In genomic region chr5:47981951-47982350, GRCm38 (mm10) we compare ENCODE assay signal across 9 mouse cellular contexts. TPM values are rescaled to one million over a fixed set of nuclear protein-coding genes. Genes with fewer than 3 reads are reported as not detected.
DNase-seq lines count a peak whose midpoint lies in the region; ATAC-seq and TF ChIP-seq lines count a peak whose summit lies in the region.
"Had no signal": no experiment of that assay in that cellular context is flagged by ENCODE, and none has a peak within 500 bp of the region (broad histone marks: within the 10 kb centered on the region; RNA-seq: fewer than 3 reads in every experiment).

No protein-coding gene starts in this region.

- WGBS in forebrain, embryonic 10.5 days: 54% methylated on average over 8 of the region's 8 CpGs
- 57% methylated on average over 8 of the region's 8 CpGs for WGBS in forebrain, embryonic 16.5 days
- WGBS in lung, postnatal 0 days: 63% methylated on average over 8 of the region's 8 CpGs
- WGBS in limb, embryonic 12.5 days: 49% methylated on average over 8 of the region's 8 CpGs
- 60% methylated on average over 8 of the region's 8 CpGs for WGBS in neural tube, embryonic 14.5 days

- peak overlapping the region; percentile 91; the same call in 1 of the 2 replicates for H3K27ac ChIP-seq in forebrain, embryonic 10.5 days
- no peak overlapping the region for H3K27ac ChIP-seq in forebrain, embryonic 16.5 days (ENCODE audit: low read length)
- H3K27ac ChIP-seq in lung, postnatal 0 days (ENCODE audit: low read length): no peak overlapping the region
- no peak overlapping the region for H3K27ac ChIP-seq in limb, embryonic 12.5 days
- no peak overlapping the region for H3K27ac ChIP-seq in neural tube, embryonic 14.5 days (ENCODE audit: low read depth, low read length)

- no peaks in the 10 kb centered on the region for H3K9me3 ChIP-seq in forebrain, embryonic 10.5 days
- H3K9me3 ChIP-seq in forebrain, embryonic 16.5 days (ENCODE audit: control insufficient read depth, low read length): no peaks in the 10 kb centered on the region
- H3K9me3 ChIP-seq in lung, postnatal 0 days (ENCODE audit: low read length): no peaks in the 10 kb centered on the region
- no peaks in the 10 kb centered on the region for H3K9me3 ChIP-seq in limb, embryonic 12.5 days
- H3K9me3 ChIP-seq in neural tube, embryonic 14.5 days (ENCODE audit: control insufficient read depth, low read length): no peaks in the 10 kb centered on the region

- H3K9ac ChIP-seq in forebrain, embryonic 16.5 days (replicated peaks; ENCODE audit: low read depth, low read length): no peak overlapping the region
- no peak overlapping the region for H3K9ac ChIP-seq in lung, postnatal 0 days (replicated peaks; ENCODE audit: low read depth)
- no peak overlapping the region for H3K9ac ChIP-seq in limb, embryonic 12.5 days (replicated peaks)
- H3K9ac ChIP-seq in neural tube, embryonic 14.5 days (replicated peaks; ENCODE audit: low read depth, low read length): no peak overlapping the region

- peaks cover 46% of the 10 kb centered on the region for H3K4me1 ChIP-seq in forebrain, embryonic 10.5 days
- peaks cover 32% of the 10 kb centered on the region for H3K4me1 ChIP-seq in forebrain, embryonic 16.5 days (replicated peaks; ENCODE audit: control insufficient read depth, insufficient read depth, low read length)
- H3K4me1 ChIP-seq in lung, postnatal 0 days (ENCODE audit: insufficient read depth, low read depth, low read length): peaks cover 15% of the 10 kb centered on the region; the same call in 1 of the 2 replicates
- H3K4me1 ChIP-seq in limb, embryonic 12.5 days (replicated peaks): peaks cover 34% of the 10 kb centered on the region
- H3K4me1 ChIP-seq in neural tube, embryonic 14.5 days (ENCODE audit: control insufficient read depth, insufficient read depth, low read length): no peaks in the 10 kb centered on the region

- no peaks in the 10 kb centered on the region for H3K36me3 ChIP-seq in forebrain, embryonic 10.5 days (replicated peaks)
- no peaks in the 10 kb centered on the region for H3K36me3 ChIP-seq in forebrain, embryonic 16.5 days (ENCODE audit: control insufficient read depth, insufficient read depth)
- H3K36me3 ChIP-seq in lung, postnatal 0 days (ENCODE audit: insufficient read depth, low read length): no peaks in the 10 kb centered on the region
- H3K36me3 ChIP-seq in limb, embryonic 12.5 days: no peaks in the 10 kb centered on the region
- no peaks in the 10 kb centered on the region for H3K36me3 ChIP-seq in neural tube, embryonic 14.5 days (ENCODE audit: control insufficient read depth, insufficient read depth, low read length)

- DNase-seq in forebrain, embryonic 10.5 days (ENCODE audit: extremely low spot score, low spot score): no peak
- DNase-seq in lung, postnatal 0 days (ENCODE audit: low spot score): no peak
- no peak for DNase-seq in lung, postnatal 36 days
- DNase-seq in spleen, postnatal 14 days (ENCODE audit: low spot score in 2 of 2): no peak
- DNase-seq: cerebellum, adult 18-20 months had no signal

- H3K4me3 ChIP-seq in forebrain, embryonic 10.5 days: peak overlapping the region; percentile 80
- H3K4me3 ChIP-seq in forebrain, embryonic 16.5 days (replicated peaks; ENCODE audit: low read length): no peak overlapping the region
- no peak overlapping the region for H3K4me3 ChIP-seq in lung, postnatal 0 days (ENCODE audit: low read depth, low read length)
- peak overlapping the region; percentile 64; the same call in 1 of the 2 replicates for H3K4me3 ChIP-seq in limb, embryonic 12.5 days (replicated peaks)
- no peak overlapping the region for H3K4me3 ChIP-seq in neural tube, embryonic 14.5 days (ENCODE audit: low read depth, low read length)

- no peak for TF ChIP-seq CTCF in lung, postnatal 0 days (IDR thresholded peaks at IDR 0.05)

- no peak for TF ChIP-seq EP300 in lung, postnatal 0 days (IDR thresholded peaks at IDR 0.05)

- H3K27me3 ChIP-seq in forebrain, embryonic 10.5 days (ENCODE audit: poor library complexity, severe bottlenecking): peaks cover 35% of the 10 kb centered on the region
- no peaks in the 10 kb centered on the region for H3K27me3 ChIP-seq in forebrain, embryonic 16.5 days (replicated peaks; ENCODE audit: control insufficient read depth, insufficient read depth, low read length)
- no peaks in the 10 kb centered on the region for H3K27me3 ChIP-seq in lung, postnatal 0 days (replicated peaks; ENCODE audit: insufficient read depth, low read length)
- peaks cover 39% of the 10 kb centered on the region for H3K27me3 ChIP-seq in limb, embryonic 12.5 days
- H3K27me3 ChIP-seq in neural tube, embryonic 14.5 days (ENCODE audit: control insufficient read depth, insufficient read depth, low read length): no peaks in the 10 kb centered on the region

- ATAC-seq in forebrain, embryonic 16.5 days: no peak
- no peak for ATAC-seq in lung, postnatal 0 days
- no peak for ATAC-seq in limb, embryonic 12.5 days (ENCODE audit: insufficient number of reproducible peaks, insufficient read depth, low FRiP score, low TSS enrichment, low read depth)
- ATAC-seq in neural tube, embryonic 14.5 days (ENCODE audit: low read depth): no peak
- ATAC-seq in inflammation-experienced regulatory T-cells, adult 6 months: no peak

- H3K4me2 ChIP-seq in forebrain, embryonic 16.5 days (ENCODE audit: low read length): no peak overlapping the region
- H3K4me2 ChIP-seq in lung, postnatal 0 days (replicated peaks; ENCODE audit: low read depth, low read length): peak overlapping the region; percentile 96
- peak overlapping the region; percentile 97 for H3K4me2 ChIP-seq in limb, embryonic 12.5 days
- peak overlapping the region; percentile 89; the same call in 1 of the 2 replicates for H3K4me2 ChIP-seq in neural tube, embryonic 14.5 days (ENCODE audit: low read depth, low read length)

RNA-seq across cellular contexts. Expression of gene Slit2, which starts 1.0 kb away (rescaled TPM):
- polyA plus RNA-seq in forebrain, embryonic 10.5 days (2016; fragmentation: Nextera tagmentation; extraction: Ambion mirVana): 23.9 and 29.8 TPM in 2 replicates
- 10.3 and 13.5 TPM in 2 replicates for polyA plus RNA-seq in forebrain, embryonic 16.5 days (2015; fragmentation: Nextera tagmentation; extraction: Ambion mirVana)
- 30.7 and 33.6 TPM in 2 replicates for polyA plus RNA-seq in lung, postnatal 0 days (2015; fragmentation: Nextera tagmentation; extraction: Ambion mirVana)
- 29.4 and 33.0 TPM in 2 replicates for polyA plus RNA-seq in limb, embryonic 12.5 days (2016; fragmentation: Nextera tagmentation; extraction: Ambion mirVana)
- 57.5 and 68.8 TPM in 2 replicates for polyA plus RNA-seq in neural tube, embryonic 14.5 days (2014; fragmentation: Nextera tagmentation; extraction: Ambion mirVana)
- polyA plus RNA-seq in inflammation-experienced regulatory T-cells, adult 6 months (2017; shearing (Covaris generic)): under 1 TPM; 0.15 to 0.27 (median 0.17) TPM

Comparison
In these comparisons a context has a peak if more than half of its experiments do, and no peak if none do; other contexts are left out.
1. H3K4me3 ChIP-seq: peak in forebrain, embryonic 10.5 days (single experiment) and limb, embryonic 12.5 days (single experiment); none in forebrain, embryonic 16.5 days (single experiment), lung, postnatal 0 days (single experiment) and neural tube, embryonic 14.5 days (single experiment).